Mouse (Mus musculus) spleen, adult 2 months (tissue): ENCODE measurements around the gene Naga. TPM values are rescaled to one million over a fixed set of nuclear protein-coding genes. Genes with fewer than 3 reads are reported as not detected.

Experiments
- DNase-seq, 2 experiments: peaks; one replicate each; pipeline versions ENCODE4 v3.0.0 to v3.0.0-alpha.2; 2012 to 2021; ENCODE audit warnings: low spot score in 2 of 2, low read depth in 1 of 2
- H3K27ac ChIP-seq: fragments of 200-500 bp; 2 replicates; pipeline ENCODE4 v1.5.1; 2012; ENCODE audit warnings: low read length, inconsistent platforms; ENCODE audit not compliant: insufficient read depth
- H3K27me3 ChIP-seq: fragments of 200-500 bp; 2 replicates; pipeline ENCODE4 v1.6.1; 2012; ENCODE audit warnings: mild to moderate bottlenecking, moderate library complexity, low read length, inconsistent platforms; ENCODE audit not compliant: control insufficient read depth, insufficient read depth
- H3K36me3 ChIP-seq: fragments of 200-500 bp; 2 replicates; pipeline ENCODE4 v1.6.1; 2012; ENCODE audit warnings: mild to moderate bottlenecking, low read length, inconsistent platforms; ENCODE audit not compliant: control insufficient read depth, insufficient read depth
- H3K4me1 ChIP-seq: fragments of 200-500 bp; 2 replicates; pipeline ENCODE4 v1.6.1; 2011; ENCODE audit warnings: inconsistent platforms; ENCODE audit not compliant: control insufficient read depth, insufficient read depth, insufficient read length
- H3K4me3 ChIP-seq: fragments of 200-500 bp; 2 replicates; pipeline ENCODE4 v1.5.1; 2011; ENCODE audit warnings: mild to moderate bottlenecking, inconsistent platforms; ENCODE audit not compliant: insufficient read depth, insufficient read length; ENCODE audit errors: extremely low read depth
- CTCF ChIP-seq: fragments of 200-500 bp; IDR thresholded peaks from 2 replicates; pipeline ENCODE4 v1.5.1; 2011; ENCODE audit warnings: mild to moderate bottlenecking, inconsistent platforms; ENCODE audit not compliant: insufficient read depth, insufficient read length, insufficient replicate concordance; ENCODE audit errors: extremely low read depth
- POLR2A ChIP-seq: fragments of 200-500 bp; IDR thresholded peaks from 2 replicates; pipeline ENCODE4 v1.6.1; 2011; ENCODE audit warnings: low read depth, low read length, inconsistent platforms
- WGBS: fragments of 180-500 bp; shearing (Covaris S2); methylation state at CpG from one replicate; pipeline ENCODE4 v1.1.7; 2018; 5-methylcytosine and 5-hydroxymethylcytosine counted together
- polyA plus RNA-seq: library from polyadenylated mRNA; depleted of rRNA; stranded (reverse); fragments of >200 nt; gene quantifications from 2 replicates; pipeline ENCODE4 v1.2.3, GENCODE M21; 2012

Naga gene
- polyA plus RNA-seq, 1 experiment: 121 TPM

- Histone ChIP-seq H3K27me3 (no peaks in the 10 kb centered on the region), H3K4me3 (no peak overlapping the region), H3K36me3 (no peaks in the 10 kb centered on the region), H3K4me1 (0 out of 2 replicates have a peak, but pooled peaks cover 3% of the 10 kb centered on the region), H3K27ac (peak overlapping the region; percentile 52)
- 75% methylated on average over 15 of the region's 15 CpGs for WGBS
- DNase-seq: no peak
- TF ChIP-seq POLR2A (no peak), CTCF (no peak)
These were observed 39.8 kb upstream of the Naga start for GRCm38 (mm10) chr15:82378261-82379180.

DNA sequence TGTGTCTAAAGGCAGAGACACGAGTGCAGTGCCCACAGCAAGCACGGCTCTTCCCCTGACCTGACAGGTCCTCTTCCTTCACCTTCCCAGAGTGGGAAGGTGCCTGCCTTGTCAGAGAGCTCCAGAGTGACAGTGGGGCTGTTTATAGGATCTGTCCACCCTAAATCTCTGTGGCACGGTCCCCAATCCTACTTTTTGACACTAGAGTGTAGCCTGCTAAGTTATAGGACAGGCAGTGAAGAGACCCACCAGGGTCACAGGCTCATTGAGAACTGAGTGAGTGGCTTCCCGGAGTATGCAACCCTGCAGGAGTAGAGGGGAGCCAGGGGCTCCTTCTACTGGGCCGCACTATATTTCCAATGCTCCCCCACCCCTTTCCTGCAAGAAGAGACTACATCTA, 39.0 kb upstream of the Naga start:
- Histone ChIP-seq H3K27me3 (no peaks in the 10 kb centered on the region), H3K27ac (no peak overlapping the region), H3K4me3 (no peak overlapping the region), H3K36me3 (no peaks in the 10 kb centered on the region), H3K4me1 (0 out of 2 replicates have a peak, but pooled peaks cover 3% of the 10 kb centered on the region)
- 84% methylated on average over 5 of the region's 5 CpGs for WGBS
- TF ChIP-seq POLR2A: no peak
- TF ChIP-seq CTCF: no peak
- no peak for DNase-seq

DNA sequence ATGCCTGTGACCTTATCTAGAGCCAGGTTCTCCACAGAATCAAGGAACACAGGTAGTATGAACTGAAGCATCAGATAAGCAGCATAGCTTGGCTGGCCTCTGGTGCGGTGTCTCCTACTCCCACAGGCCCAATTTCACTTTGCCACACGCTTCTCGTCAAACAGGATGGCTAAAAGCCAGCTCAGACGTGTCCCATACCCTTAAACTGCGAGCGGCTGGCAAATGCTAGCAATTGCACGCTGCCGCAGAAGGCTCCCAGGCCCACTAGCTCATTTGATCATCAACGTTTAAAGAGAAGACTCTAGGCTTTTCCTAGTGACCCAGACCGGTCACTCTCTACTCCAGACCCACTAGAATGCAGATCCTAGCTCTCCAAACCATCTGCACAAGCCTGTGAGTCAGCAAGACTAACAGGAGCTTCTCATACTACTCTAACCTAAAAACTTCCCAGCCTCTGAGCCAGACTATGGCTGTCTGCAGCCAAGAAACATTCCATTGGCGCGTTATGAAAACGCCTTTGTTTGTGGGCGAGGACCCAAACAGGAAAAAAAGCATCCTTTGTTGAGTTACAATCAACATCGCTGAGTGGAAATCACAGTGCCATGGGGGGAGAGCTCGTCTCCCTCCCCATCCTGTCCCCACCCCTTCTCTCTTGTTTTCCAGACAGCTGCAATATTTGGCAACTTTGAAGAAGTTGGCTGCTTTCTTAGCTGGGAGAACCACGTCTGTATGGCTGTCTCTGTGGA, 37.8 kb upstream of the Naga start:
- DNase-seq: no peak
- Histone ChIP-seq H3K27me3 (no peaks in the 10 kb centered on the region), H3K27ac (no peak overlapping the region; the same call in 1 of the 2 replicates), H3K4me3 (no peak overlapping the region), H3K36me3 (no peaks in the 10 kb centered on the region), H3K4me1 (0 out of 2 replicates have a peak, but pooled peaks cover 3% of the 10 kb centered on the region)
- 81% methylated on average over 17 of the region's 17 CpGs for WGBS
- TF ChIP-seq POLR2A: no peak
- TF ChIP-seq CTCF: no peak

- H3K27ac ChIP-seq: no peak overlapping the region
- no peaks in the 10 kb centered on the region for H3K36me3 ChIP-seq
- no peak for DNase-seq
- no peaks in the 10 kb centered on the region for H3K27me3 ChIP-seq
- H3K4me1 ChIP-seq: 0 out of 2 replicates have a peak, but pooled peaks cover 3% of the 10 kb centered on the region
- 97% methylated on average over 9 of the region's 9 CpGs for WGBS
- no peak overlapping the region for H3K4me3 ChIP-seq
- TF ChIP-seq POLR2A (no peak), CTCF (no peak)
These were observed 37.1 kb upstream of the Naga start for GRCm38 (mm10) chr15:82375855-82376254.

DNA sequence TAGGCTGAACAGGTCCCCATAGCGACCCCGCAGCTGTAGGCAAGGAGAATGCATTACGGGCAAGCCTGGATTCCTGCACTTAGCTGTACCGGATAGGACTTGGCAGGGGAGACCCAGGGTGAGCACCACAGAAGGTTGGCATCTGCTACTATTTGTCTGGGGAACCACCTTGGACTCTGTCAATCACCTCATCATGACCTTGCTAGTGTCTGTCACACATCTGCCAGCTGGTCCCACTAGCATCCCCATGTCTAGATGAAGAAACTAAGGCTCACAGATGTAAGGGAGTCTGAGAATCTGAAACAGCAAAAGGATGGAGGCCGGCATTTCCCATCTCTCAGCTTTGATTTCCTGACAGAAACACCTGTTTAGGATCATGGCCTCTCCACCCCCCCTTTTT, 35.7 kb upstream of the Naga start:
- H3K27ac ChIP-seq: no peak overlapping the region
- 99% methylated on average over 5 of the region's 5 CpGs for WGBS
- TF ChIP-seq POLR2A: no peak
- no peak for TF ChIP-seq CTCF
- DNase-seq: no peak
- H3K4me3 ChIP-seq: no peak overlapping the region
- H3K36me3 ChIP-seq: no peaks in the 10 kb centered on the region
- H3K27me3 ChIP-seq: no peaks in the 10 kb centered on the region
- 0 out of 2 replicates have a peak, but pooled peaks cover 2% of the 10 kb centered on the region for H3K4me1 ChIP-seq

- H3K27ac ChIP-seq: no peak overlapping the region
- TF ChIP-seq POLR2A (no peak), CTCF (no peak)
- H3K27me3 ChIP-seq: no peaks in the 10 kb centered on the region
- no peak for DNase-seq
- H3K36me3 ChIP-seq: no peaks in the 10 kb centered on the region
- WGBS: 88% methylated on average over 5 of the region's 5 CpGs
- no peak overlapping the region for H3K4me3 ChIP-seq
- H3K4me1 ChIP-seq: no peaks in the 10 kb centered on the region
These were observed 34.3 kb upstream of the Naga start for GRCm38 (mm10) chr15:82372991-82373390.

DNA sequence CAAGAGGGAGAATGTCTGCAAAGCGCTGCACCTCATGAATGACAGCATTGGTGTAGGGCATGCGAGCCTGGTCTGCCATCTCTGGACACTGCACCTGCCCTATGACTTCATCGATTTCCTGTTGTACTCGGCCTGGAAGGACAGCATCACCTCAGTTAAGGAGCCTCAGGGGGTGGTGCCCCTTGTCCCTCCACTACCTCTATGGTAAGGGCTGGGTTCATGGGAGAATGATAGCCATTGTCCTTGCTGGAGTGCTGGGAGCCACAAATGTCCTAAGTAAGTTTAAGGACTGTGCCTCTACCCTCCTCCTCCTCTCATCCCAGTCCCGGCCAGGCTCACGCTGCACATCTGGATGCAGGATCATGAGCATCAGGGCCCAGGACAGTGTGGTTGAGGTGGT, 33.7 kb upstream of the Naga start:
- 90% methylated on average over 6 of the region's 6 CpGs for whole genome bisulfite sequencing
- Histone ChIP-seq H3K27ac (no peak overlapping the region), H3K36me3 (no peaks in the 10 kb centered on the region), H3K27me3 (no peaks in the 10 kb centered on the region), H3K4me1 (no peaks in the 10 kb centered on the region), H3K4me3 (no peak overlapping the region)
- no peak for DNase-seq
- no peak for TF ChIP-seq CTCF
- TF ChIP-seq POLR2A: no peak
